Mouse (Mus musculus) lung, adult 2 months (tissue): ENCODE results near the gene Tmem106a. TPM values are rescaled to one million over a fixed set of nuclear protein-coding genes. Genes with fewer than 3 reads are reported as not detected.
"Not testable (repeated sequence)": the region's sequence is repeated elsewhere in the genome, so short reads cannot be mapped to it uniquely, and the experiment has no call there.

ENCODE experiments used
- DNase-seq: peaks from one replicate; pipeline ENCODE4 v3.0.0; 2022
- H3K4me1 ChIP-seq: fragments of 200-500 bp; 2 replicates; pipeline ENCODE4 v1.6.1; 2011; ENCODE audit warnings: low read length; ENCODE audit not compliant: control insufficient read depth, insufficient read depth
- H3K4me3 ChIP-seq: fragments of 200-500 bp; replicated peaks from 2 replicates; pipeline ENCODE3; 2011; ENCODE audit warnings: low read depth, mild to moderate bottlenecking, control low read depth, low read length; ENCODE audit errors: extremely low read depth
- CTCF ChIP-seq: fragments of 200-500 bp; IDR thresholded peaks from 2 replicates; pipeline ENCODE4 v1.5.1; 2011; ENCODE audit warnings: mild to moderate bottlenecking, low read length, control low read depth; ENCODE audit not compliant: insufficient read depth
- POLR2A ChIP-seq: fragments of 200-500 bp; IDR thresholded peaks from 2 replicates; pipeline ENCODE4 v1.6.1; 2011; ENCODE audit warnings: low read depth, mild to moderate bottlenecking, control low read depth, low read length, borderline replicate concordance; ENCODE audit errors: extremely low read depth
- WGBS: fragments of 180-500 bp; shearing (Covaris S2); methylation state at CpG from one replicate; pipeline ENCODE4 v1.1.7; 2018; 5-methylcytosine and 5-hydroxymethylcytosine counted together
- polyA plus RNA-seq: library from polyadenylated mRNA; depleted of rRNA; stranded (reverse); fragments of >200 nt; gene quantifications from 2 replicates; pipeline ENCODE4 v1.2.3, GENCODE M21; 2012

Gene Tmem106a
- polyA plus RNA-seq, 1 experiment, result 41.1 TPM

DNA sequence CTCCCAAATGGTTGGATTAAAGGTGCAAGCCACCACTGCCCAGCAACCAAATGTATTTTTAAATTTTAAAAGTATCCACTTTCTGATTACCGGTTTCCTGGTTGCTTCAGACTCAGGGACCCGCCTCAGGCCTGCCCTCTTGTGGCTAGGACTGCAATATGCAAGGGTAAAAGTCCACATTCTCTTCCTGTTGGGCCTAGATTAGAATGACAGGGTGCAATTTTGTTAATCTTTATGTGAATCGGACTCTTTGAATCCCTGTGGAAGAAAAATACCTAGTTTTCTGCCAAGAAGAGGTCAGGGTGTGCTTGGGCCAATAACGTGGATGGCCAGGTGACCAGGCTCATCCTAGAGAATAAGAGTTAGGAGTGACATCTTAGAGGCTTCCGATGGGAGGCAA, 7.4 kb downstream of the Tmem106a start:
- no peaks in the 10 kb centered on the region for H3K4me1 ChIP-seq
- no peak overlapping the region for H3K4me3 ChIP-seq
- DNase-seq, result peak; percentile 54
- WGBS, result 26% methylated on average over 5 of the region's 5 CpGs
- peak; percentile 78 for TF ChIP-seq CTCF
- no peak for TF ChIP-seq POLR2A

DNA sequence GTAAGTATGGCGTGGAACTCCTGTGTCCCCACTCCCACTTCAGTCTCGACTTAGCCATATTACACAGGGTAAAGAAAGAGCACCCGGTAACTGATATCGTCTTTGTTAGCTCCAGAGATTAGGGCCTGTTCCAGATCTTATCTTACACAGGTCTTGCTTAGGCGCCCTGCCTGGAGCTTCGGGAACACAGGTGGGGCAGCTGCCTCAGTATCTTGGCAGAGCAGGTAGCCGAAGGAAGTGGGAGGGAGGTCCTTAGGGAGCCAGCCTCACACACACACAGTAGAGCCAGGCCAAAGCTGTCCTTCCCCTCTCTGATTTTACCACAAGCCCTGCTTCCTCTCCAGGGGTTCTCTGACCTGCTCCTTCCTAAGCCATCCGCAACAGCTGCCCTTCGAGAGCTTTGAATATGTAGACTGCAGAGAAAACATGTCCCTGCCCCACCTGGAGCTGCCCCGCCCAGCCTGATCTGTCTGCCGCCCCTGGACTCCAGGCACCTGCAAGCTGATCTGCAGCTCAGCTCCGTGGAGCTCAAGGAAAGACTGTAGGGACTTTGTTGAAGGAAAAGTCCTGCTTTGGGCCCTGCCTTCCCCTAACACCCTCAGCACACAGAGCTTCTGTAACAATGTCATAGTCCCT, 8.1 kb downstream of the Tmem106a start:
- 78% methylated on average over 12 of the region's 12 CpGs for WGBS
- Histone ChIP-seq H3K4me3 (no peak overlapping the region), H3K4me1 (no peaks in the 10 kb centered on the region)
- DNase-seq, result no peak
- TF ChIP-seq POLR2A (no peak), CTCF (no peak)

DNA sequence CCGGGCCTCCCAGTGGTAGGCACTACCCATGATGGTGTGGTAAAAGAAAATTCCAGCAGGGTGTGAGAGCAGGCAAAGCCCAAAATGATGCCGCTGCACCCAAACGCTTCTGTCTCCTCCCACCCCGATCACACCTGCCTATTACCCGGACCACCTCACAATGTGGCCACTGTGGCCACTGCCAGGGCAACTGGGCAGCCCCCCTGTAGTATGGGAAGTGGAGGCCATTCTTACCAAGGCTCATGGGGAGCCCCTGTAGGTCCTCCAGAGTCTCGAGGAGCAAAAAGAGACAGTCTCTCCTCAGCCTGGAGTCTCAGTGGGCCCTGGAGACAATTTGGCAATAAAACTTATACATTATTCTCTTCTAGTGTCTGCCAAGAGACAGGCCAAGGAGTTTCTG, 17.1 kb downstream of the Tmem106a start, which contains the start of gene Gm11634:
Gene Gm11634 (minus strand): TSS at position 101 of the 400 bp plus-strand sequence.
- Histone ChIP-seq H3K4me3 (no peak within 1 kb of the TSS), H3K4me1 (no peaks in the 10 kb centered on the region)
- no peak for DNase-seq
- no peak for TF ChIP-seq CTCF
- TF ChIP-seq POLR2A, result no peak
- WGBS, result 74% methylated on average over 6 of the region's 6 CpGs

DNA sequence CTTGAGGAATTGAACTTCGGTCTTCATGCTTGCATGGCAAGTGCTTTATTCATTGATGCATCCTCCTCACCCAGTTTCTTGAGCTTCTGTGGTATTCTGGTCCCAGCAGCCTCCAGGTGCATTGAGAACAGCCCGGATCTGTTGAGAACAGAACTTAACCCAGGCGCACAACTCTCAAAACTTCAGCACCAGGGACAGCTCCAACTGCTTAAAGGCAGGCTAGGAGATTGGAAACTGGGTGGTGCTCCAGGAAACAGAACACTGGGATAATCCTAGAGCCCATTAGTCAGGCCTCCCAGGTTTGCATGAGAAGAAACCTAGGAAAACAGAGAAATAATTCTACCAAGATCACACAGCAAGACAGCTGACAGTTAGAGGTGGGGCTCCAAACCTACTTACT, 20.4 kb downstream of the Tmem106a start:
- no peak for TF ChIP-seq POLR2A
- no peak for TF ChIP-seq CTCF
- WGBS, result 9% methylated on average over 3 of the region's 3 CpGs
- no peak overlapping the region for H3K4me3 ChIP-seq
- DNase-seq, result peak; percentile 47
- no peaks in the 10 kb centered on the region for H3K4me1 ChIP-seq

DNA sequence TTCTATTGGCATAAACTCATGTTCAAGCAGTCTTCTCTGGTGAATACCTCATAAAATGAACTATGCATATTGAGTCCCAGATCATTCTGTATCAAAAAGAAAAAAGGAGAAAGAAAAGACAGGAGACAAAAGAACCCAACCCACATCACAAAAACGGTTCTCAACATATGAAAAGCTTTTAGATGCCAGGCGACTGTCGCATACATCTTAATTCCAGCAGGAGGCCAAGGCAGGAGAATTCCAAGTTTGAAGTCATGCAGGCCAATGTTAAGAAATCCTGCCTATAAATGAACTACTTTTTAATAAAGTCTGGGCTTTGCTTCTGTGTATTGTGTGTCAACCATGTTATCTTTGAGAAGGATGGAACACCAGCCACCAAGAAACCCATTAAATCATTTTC, 22.1 kb downstream of the Tmem106a start:
- H3K4me3 ChIP-seq, result no peak overlapping the region
- WGBS, result 6% methylated on average over 3 of the region's 3 CpGs
- no peak for TF ChIP-seq CTCF
- TF ChIP-seq POLR2A, result no peak
- H3K4me1 ChIP-seq, result no peaks in the 10 kb centered on the region
- DNase-seq, result no peak

DNA sequence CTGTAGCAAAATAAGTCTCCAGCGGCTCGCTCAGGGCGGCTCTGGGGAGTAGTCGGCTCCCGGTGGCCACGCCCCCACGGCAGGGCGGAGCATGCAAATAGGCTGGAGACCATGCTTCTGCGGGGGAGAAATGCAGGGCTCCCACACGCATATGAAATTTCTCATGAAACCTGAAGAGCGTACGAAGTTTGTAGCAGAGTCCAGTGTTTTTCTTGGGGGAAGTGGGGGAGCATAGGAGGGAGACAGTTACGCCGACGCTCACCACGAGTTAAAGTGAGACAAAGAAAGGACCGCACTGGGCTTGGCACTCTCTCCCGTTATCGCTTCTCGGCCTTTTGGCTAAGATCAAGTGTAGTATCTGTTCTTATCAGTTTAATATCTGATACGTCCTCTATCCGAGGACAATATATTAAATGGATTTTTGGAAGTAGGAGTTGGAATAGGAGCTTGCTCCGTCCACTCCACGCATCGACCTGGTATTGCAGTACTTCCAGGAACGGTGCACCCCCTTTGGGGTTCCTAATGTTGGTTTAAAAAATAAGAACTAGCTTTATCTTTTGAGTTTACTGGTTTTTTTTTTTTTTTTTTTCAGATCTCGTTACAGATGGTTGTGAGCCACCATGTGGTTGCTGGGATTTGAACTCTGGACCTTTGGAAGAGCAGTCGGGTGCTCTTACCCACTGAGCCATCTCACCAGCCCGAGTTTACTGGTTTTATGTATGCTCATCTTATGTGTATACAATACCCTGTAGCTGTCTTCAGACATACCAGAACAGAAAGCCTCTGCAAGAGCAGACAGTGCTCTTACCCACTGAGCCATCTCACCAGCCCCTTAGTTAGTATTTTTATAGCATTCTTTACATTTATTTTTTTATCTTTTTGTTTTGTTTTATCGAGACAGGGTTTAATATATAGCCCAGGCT, 22.8 kb downstream of the Tmem106a start:
- peak; percentile 13; the same call in 1 of the 2 replicates for TF ChIP-seq POLR2A
- WGBS, result 2% methylated on average over 30 of the region's 30 CpGs
- DNase-seq, result peak; percentile 72
- H3K4me3 ChIP-seq, result peak overlapping the region; percentile 47
- H3K4me1 ChIP-seq, result not testable (repeated sequence)

DNA sequence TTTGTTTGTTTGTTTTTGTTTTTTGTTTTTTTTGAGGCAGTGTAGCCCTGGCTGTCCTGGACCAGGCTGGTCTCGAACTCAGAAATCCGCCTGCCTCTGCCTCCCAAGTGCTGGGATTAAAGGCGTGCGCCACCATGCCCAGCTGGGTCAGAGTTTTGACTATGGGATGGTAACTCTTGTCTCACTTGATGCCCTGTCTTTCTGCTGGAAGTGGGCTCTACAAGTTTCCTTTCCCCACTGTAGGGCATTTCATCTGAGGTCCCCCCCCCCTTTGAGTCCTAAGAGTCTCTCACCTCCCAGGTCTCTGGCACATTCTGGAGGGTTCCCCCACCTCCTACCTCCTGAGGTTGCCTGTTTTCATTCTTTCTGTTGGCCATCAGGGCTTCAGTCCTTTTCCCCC, 25.1 kb downstream of the Tmem106a start:
- H3K4me1 ChIP-seq, H3K4me3 ChIP-seq, DNase-seq: not testable (repeated sequence)
- 81% methylated on average over 4 of the region's 4 CpGs for WGBS

DNA sequence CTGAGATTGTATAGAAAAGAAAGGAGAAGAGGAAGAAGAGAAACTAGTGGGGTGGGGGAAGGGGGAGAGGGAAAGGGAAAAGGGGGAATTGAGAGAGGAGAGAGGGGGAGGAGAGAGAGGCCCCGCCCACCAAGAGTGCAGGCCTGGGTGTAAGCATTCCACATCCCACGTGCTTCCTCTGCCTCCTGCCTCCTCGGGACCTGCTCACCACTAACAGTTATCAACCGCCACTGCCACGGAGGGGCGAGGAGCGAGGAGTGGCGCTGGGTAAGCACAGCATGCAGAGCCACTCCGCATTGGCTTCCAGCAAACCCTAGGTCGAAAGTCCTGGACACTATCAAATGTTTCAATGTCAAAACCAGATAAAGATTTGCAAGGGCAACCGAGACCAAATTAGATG, 28.4 kb downstream of the Tmem106a start:
- 22% methylated on average over 11 of the region's 11 CpGs for WGBS
- TF ChIP-seq CTCF (no peak), POLR2A (no peak)
- no peaks in the 10 kb centered on the region for H3K4me1 ChIP-seq
- no peak for DNase-seq
- no peak overlapping the region for H3K4me3 ChIP-seq

DNA sequence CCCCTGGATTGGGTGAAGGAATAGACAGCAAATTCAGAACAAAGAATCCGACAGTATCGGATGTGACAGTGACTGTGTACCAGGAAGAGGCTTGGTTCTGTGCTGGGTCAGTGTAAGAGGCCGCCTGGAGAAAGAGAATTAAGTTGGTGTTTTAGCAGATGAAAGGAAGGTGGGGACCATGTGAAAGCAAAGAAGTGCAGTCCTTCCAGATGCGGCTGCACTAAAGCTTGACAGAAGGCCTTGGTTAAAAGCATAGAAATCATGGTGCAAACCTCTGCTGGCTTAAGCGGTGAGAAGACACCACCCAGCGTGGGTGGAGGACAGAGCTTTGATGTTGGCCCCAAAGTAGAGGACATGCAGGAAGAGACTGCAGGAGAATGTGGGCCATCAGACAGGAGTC, 31.6 kb downstream of the Tmem106a start:
- TF ChIP-seq CTCF, result no peak
- no peak for TF ChIP-seq POLR2A
- WGBS, result 69% methylated on average over 6 of the region's 6 CpGs
- Histone ChIP-seq H3K4me1 (no peaks in the 10 kb centered on the region), H3K4me3 (no peak overlapping the region)
- no peak for DNase-seq

DNA sequence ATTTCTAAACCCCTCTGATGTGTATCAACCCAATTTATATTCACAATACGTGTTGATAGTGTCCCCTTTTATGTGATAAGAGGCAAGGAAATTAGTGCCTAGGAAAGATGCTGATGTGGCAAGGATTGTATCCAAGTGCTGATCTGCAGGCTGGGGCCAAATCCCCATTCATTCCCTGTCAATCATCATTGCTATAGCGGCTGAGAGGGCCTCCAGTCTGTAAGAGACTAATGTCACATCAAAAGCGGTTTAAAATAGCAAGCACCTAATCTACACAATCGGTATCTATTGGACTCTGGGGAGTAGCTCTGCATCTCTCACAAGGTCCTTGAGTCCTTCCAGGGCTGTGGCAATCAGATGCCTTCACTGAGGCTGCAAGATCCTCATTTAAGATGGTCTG, 32.1 kb downstream of the Tmem106a start:
- TF ChIP-seq CTCF, result no peak
- no peak for TF ChIP-seq POLR2A
- H3K4me3 ChIP-seq, result no peak overlapping the region
- H3K4me1 ChIP-seq, result no peaks in the 10 kb centered on the region
- DNase-seq, result no peak
- 65% methylated on average over 4 of the region's 4 CpGs for WGBS
